ENCODE assay signal across 8 mouse cellular contexts in the genomic region with DNA sequence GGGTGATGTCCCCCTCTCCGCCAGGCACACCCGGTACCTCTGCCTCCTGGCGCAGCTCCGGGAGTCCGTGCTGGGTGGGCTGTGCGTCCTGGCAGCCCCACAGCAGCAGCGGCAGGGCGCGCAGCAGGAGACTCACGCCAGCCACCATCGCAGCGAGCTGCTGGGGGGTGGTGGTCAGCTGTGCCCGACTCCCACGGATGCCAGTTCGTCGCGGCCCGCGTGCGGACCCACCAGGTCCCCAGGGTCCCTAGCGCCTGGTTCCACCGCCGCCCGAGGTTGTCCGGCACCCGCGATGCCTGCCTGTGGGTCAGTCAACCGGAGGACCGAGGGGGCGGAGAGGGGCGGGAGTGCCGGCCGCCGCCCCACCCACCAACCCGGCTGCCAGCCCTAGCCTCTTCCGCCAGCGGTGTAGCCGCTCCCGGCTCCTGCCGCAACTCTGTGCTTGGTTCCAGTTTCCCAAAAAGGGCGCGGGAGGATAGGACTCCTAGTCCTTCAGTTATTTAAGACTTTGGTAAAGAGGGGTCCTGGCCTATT. TPM values are rescaled to one million over a fixed set of nuclear protein-coding genes. Genes with fewer than 3 reads are reported as not detected.
DNase-seq lines count a peak whose midpoint lies in the region; ATAC-seq and TF ChIP-seq lines count a peak whose summit lies in the region.

A gene (minus strand): TSS at position 361 of the 534 bp plus-strand sequence.

- no peaks in the 10 kb centered on the region for H3K36me3 ChIP-seq in heart, embryonic 10.5 days
- H3K36me3 ChIP-seq in lung, postnatal 0 days (ENCODE audit: insufficient read depth, low read length): no peaks in the 10 kb centered on the region

- peak within 1 kb of the TSS; percentile 75 for H3K4me3 ChIP-seq in heart, embryonic 10.5 days
- H3K4me3 ChIP-seq in lung, postnatal 0 days (ENCODE audit: low read depth, low read length): peak within 1 kb of the TSS; percentile 62

- peak; percentile 63 for ATAC-seq in lung, postnatal 0 days

- H3K9ac ChIP-seq in lung, postnatal 0 days (replicated peaks; ENCODE audit: low read depth): peak within 1 kb of the TSS; percentile 52

- peak within 1 kb of the TSS; percentile 80 for H3K27ac ChIP-seq in heart, embryonic 10.5 days
- no peak within 1 kb of the TSS for H3K27ac ChIP-seq in lung, postnatal 0 days (ENCODE audit: low read length)

- under 1% methylated on average over 41 of the region's 42 CpGs for WGBS in heart, embryonic 10.5 days
- 1% methylated on average over 38 of the region's 42 CpGs for WGBS in lung, postnatal 0 days

- 0 out of 2 replicates have a peak, but pooled peaks have one; percentile 5 for TF ChIP-seq CTCF in lung, postnatal 0 days (IDR thresholded peaks at IDR 0.05)

- peaks cover 41% of the 10 kb centered on the region for H3K4me1 ChIP-seq in heart, embryonic 10.5 days
- peaks cover 6% of the 10 kb centered on the region; the same call in 1 of the 2 replicates for H3K4me1 ChIP-seq in lung, postnatal 0 days (ENCODE audit: insufficient read depth, low read depth, low read length)

- no peaks in the 10 kb centered on the region for H3K9me3 ChIP-seq in heart, embryonic 10.5 days
- H3K9me3 ChIP-seq in lung, postnatal 0 days (ENCODE audit: low read length): no peaks in the 10 kb centered on the region

- H3K4me2 ChIP-seq in lung, postnatal 0 days (replicated peaks; ENCODE audit: low read depth, low read length): peak within 1 kb of the TSS; percentile 94

- no peak for TF ChIP-seq EP300 in lung, postnatal 0 days (IDR thresholded peaks at IDR 0.05)

- H3K27me3 ChIP-seq in heart, embryonic 10.5 days (ENCODE audit: insufficient read depth, poor library complexity, severe bottlenecking): peaks cover 64% of the 10 kb centered on the region
- H3K27me3 ChIP-seq in lung, postnatal 0 days (replicated peaks; ENCODE audit: insufficient read depth, low read length): 0 out of 2 replicates have a peak, but pooled peaks cover 4% of the 10 kb centered on the region

- peak; percentile 84 for DNase-seq in 3134 (ENCODE audit: extremely low read depth, insufficient read length, low spot score)
- peak; percentile 70 for DNase-seq in MN1 (ENCODE audit: low spot score)
- peak; percentile 60 for DNase-seq in embryo, embryonic 9.5 days (ENCODE audit: extremely low spot score)
- no peak for DNase-seq in heart, embryonic 10.5 days (ENCODE audit: low spot score)
- peak; percentile 62 for DNase-seq in kidney, adult 9 months
- peak; percentile 68 for DNase-seq in lung, postnatal 0 days (ENCODE audit: low spot score)
- DNase-seq in retina, postnatal 1 day: peak; percentile 68
- DNase-seq in layer of hippocampus, postnatal 36 days: no peak

RNA-seq across cellular contexts. Expression of the gene that starts here (rescaled TPM):
- 1.9 and 3.1 TPM in 2 replicates for polyA plus RNA-seq in heart, embryonic 10.5 days (2016; fragmentation: Nextera tagmentation; extraction: Ambion mirVana)
- 4.2 and 5.1 TPM in 2 replicates for polyA plus RNA-seq in lung, postnatal 0 days (2015; fragmentation: Nextera tagmentation; extraction: Ambion mirVana)
- 1 to 10 TPM; 2.9 to 4.0 TPM for total RNA-seq in layer of hippocampus, postnatal 36 days (2021)

Comparison
In these comparisons a context has a peak if more than half of its experiments do, and no peak if none do; other contexts are left out.
1. DNase-seq: peak in 3134 (single experiment), MN1 (single experiment), embryo, embryonic 9.5 days (single experiment), kidney, adult 9 months (single experiment), lung, postnatal 0 days (single experiment) and retina, postnatal 1 day (single experiment); none in heart, embryonic 10.5 days (single experiment) and layer of hippocampus, postnatal 36 days (0 of 2).